Mouse (Mus musculus) right cerebral cortex, postnatal 10 days (tissue): ENCODE results near the gene Phlda1.

Experiments used
- DNase-seq, 2 experiments: peaks; one replicate each; pipeline ENCODE4 v3.0.0; 2021; ENCODE audit warnings: low spot score in 2 of 2

Gene Phlda1

GRCm38 (mm10) chr10:111527057-111527456 lies 21.0 kb downstream of the Phlda1 start:
- DNase-seq: no peak

DNA sequence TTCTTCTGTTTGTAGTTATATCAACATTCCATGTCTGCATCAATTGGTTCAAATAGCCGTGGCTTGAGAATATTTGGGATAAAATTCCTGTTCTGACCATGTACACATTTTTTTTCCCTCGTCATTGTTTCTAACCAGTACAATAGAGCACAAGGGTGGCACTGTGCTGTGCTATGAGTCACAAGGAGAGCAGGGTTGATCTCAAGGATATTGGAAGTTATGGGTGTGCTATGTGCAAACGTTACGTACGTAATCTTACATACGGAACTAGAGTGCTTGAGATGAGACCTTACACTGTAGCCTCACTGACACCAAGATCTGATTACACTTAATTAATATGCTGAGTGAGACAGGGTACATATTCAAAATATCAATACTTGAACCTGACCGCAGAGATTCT lies 21.5 kb downstream of the Phlda1 start:
- no peak for DNase-seq

GRCm38 (mm10) chr10:111528283-111528682 lies 22.2 kb downstream of the Phlda1 start:
- DNase-seq: no peak

DNA sequence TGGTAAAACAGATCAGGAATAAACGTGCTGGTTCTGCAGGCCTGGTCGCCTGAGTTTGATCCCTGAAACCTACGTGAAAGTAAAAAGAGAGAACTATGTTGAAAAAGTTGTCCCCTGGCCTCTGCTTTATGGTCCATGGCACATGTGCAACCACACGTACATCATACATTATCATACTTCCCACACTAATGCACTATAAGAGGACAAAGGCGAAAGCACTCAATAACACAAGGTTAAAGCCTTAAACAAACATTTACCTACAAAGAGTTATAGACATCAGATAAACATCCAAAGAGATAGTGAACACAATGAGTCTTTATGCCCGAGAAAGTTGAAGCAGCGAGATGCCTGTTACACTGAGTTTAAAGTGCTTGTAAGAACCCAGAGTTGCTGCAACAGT lies 24.3 kb downstream of the Phlda1 start:
- DNase-seq: no peak

GRCm38 (mm10) chr10:111534691-111535090 lies 28.6 kb downstream of the Phlda1 start:
- no peak for DNase-seq

DNA sequence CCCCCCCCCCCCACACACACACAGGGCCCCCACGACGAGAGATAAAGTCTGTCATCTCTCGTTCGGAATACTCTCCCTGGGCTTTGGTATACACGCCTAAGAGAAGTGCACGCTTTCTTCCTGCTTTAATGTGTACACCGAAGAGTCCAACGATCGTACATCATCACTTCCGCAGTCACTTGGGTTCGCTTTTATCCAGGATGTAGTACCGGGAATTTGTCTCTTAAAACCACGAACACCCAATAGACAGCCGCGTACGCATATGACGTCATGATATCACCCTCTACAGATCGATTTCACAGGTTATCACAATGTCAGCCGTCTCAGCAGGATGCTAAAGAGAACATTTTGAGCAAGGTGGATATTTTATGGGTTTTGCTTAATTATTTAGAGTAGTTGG lies 31.3 kb downstream of the Phlda1 start:
- DNase-seq: no peak

- DNase-seq: peak; percentile 69 to 80
Measured at GRCm38 (mm10) chr10:111539724-111540324, 33.7 kb downstream of the Phlda1 start.

DNA sequence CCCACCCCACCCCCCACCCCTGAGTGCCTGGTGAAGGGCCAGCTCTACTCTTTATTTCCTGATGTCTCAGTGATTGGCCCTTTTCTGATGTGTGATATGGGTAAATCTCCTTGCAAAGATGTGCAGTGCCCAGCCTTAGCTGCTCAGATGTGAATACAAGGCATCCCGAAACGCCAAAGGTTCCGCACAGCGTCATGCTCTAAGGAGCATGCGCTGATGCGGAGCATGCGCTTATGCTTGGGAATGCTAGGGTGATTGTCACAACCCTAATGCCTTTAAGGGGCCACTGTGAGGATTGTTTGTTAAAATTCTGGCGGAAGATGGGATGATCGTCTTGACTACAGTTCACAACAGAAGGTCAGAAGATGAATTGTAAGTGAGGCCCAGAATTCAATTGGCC lies 34.6 kb downstream of the Phlda1 start:
- no peak for DNase-seq

- DNase-seq: no peak
Measured at GRCm38 (mm10) chr10:111543106-111543505, 37.0 kb downstream of the Phlda1 start.

GRCm38 (mm10) chr10:111543781-111544260 lies 37.7 kb downstream of the Phlda1 start:
- no peak for DNase-seq

DNA sequence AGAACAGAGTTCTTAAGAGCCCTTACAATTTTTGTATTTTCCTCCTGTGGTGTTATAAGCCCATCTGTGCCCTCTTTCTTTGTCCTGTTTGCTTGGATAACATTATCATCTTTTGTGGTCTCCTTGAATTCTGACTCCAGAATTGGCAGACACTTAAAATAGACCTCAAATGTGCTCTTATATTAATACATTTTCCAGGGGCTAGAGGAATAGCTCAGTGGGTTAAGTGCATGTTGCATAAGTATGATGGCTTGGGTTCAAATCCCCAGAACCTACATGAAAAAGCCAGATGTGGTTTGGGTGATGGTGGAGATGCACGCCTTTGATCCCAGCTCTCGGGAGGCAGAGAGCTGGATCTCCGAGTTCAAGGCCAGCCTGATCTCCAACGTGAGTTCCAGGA lies 38.2 kb downstream of the Phlda1 start:
- no peak for DNase-seq

- no peak for DNase-seq
Measured at GRCm38 (mm10) chr10:111545648-111546047, 39.6 kb downstream of the Phlda1 start.

GRCm38 (mm10) chr10:111547881-111548372 lies 41.8 kb downstream of the Phlda1 start:
- DNase-seq: peak; percentile 36 to 62

- no peak for DNase-seq
Measured at GRCm38 (mm10) chr10:111550075-111550695, 44.1 kb downstream of the Phlda1 start.

GRCm38 (mm10) chr10:111553695-111554094 lies 47.6 kb downstream of the Phlda1 start:
- DNase-seq: no peak

DNA sequence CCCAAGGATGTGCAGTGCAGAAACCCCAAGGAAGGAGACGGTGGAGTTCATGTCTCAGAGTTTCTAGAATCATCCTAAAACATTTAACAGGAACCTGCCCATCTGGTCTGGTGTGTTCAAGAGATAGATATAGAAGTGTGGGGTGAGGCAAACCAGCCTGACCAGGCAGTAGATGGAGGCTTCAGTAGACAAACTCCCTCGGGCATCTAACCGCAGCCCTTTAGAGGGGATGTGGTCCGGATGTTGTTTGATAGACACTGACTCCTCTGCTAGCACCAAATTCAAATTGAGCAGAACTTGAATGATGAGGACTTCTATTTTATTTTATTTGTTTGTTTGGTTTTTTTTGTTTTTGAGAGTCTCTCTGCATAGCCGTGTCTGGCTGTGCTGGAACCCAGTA lies 48.6 kb downstream of the Phlda1 start:
- no peak for DNase-seq

DNA sequence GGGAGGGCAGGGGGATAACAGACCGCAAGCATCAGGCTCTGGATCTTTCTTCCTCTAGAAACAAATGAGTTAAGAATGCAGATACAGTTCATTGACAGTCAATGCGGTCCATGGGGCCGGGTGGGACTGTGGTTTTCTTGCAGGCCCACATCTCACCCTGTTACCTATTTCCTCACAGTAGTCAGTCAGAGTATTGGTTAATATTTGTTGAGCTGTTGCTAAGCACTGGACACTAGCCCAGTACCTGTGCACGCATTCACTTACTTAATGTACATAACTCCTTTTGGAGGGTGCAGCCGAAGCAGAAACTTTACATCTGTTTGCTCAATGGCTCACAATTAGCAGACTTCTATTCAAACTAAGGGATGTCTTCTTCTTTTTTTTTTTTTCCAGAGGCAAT lies 52.1 kb downstream of the Phlda1 start:
- no peak for DNase-seq
